Mouse (Mus musculus) heart, adult 2 months (tissue): ENCODE data around the gene Eif3j1.

Source experiments
- CTCF ChIP-seq: fragments of 200-600 bp; IDR thresholded peaks from 2 replicates; pipeline ENCODE4 v1.8.1; 2022; ENCODE audit warnings: antibody characterized with exemption, mild to moderate bottlenecking, moderate library complexity
- EP300 ChIP-seq: fragments of 200-500 bp; IDR thresholded peaks from 2 replicates; pipeline ENCODE4 v1.6.1; 2011; ENCODE audit warnings: low read depth, low read length, control low read depth; ENCODE audit not compliant: insufficient read depth

DNA sequence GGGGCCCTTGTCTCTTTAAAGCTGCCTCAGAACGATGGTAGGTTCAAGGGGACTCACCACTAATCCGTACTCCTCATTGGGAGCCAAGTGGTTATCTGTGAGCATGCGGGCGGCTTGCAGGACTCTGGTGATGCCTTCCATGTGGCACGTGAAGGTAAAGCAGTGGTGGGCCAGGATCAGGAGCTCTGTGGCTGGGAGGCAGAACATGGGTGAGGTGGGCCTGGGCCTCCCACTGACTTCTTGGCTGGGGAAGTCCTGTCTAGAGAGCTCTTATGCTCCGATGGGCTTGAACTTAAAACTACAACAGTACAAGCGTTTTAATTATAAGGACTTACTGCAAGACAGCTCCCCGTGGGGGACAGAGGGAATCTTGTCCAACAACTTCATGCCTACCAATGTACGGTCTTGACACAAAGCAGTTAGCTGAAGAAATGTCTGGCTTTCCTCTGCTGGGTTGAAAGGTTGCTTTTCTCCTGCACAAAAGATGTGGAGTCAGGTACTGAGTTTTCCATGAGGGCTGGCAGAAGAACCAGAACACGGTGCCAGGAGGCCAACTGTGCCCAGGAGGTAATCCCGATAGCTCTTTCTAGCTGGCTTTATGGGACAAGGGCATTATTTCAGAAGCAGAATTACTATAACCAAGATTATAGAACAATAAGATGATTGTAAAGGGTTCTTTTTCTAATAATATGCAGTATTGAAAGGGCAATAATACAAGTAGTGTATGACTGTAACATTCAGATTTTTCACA is 31.2 kb downstream of the Eif3j1 start:
- TF ChIP-seq CTCF (no peak), EP300 (no peak)
